Mouse (Mus musculus) left cerebral cortex, postnatal 14 days (tissue): ENCODE results near the gene Cox7a2l. TPM values are rescaled to one million over a fixed set of nuclear protein-coding genes. Genes with fewer than 3 reads are reported as not detected.

Experiments
- DNase-seq, 2 experiments: peaks; one replicate each; pipeline ENCODE4 v3.0.0; 2021 to 2022; ENCODE audit warnings: low spot score in 2 of 2, mixed read lengths in 1 of 2
- intact Hi-C: fragments of 180-260 bp; cut with DNase I; formaldehyde crosslinking; loops from one replicate; pipeline ENCODE4 v1.15.1; 2025
- total RNA-seq, 2 experiments: library from RNA; stranded (reverse); gene quantifications; 2 replicates each; pipeline ENCODE4 v1.2.3; 2021

The Cox7a2l gene
- total RNA-seq, 2 experiments from 2014 or later = 172 to 178 TPM

- intact Hi-C loops = no loop called here
- DNase-seq = no peak
Measured at GRCm38 (mm10) chr17:83527651-83528381, 10.7 kb upstream of the Cox7a2l start.

- no peak for DNase-seq
- intact Hi-C loops = no loop called here
Measured at GRCm38 (mm10) chr17:83526624-83527532, 9.7 kb upstream of the Cox7a2l start.

DNA sequence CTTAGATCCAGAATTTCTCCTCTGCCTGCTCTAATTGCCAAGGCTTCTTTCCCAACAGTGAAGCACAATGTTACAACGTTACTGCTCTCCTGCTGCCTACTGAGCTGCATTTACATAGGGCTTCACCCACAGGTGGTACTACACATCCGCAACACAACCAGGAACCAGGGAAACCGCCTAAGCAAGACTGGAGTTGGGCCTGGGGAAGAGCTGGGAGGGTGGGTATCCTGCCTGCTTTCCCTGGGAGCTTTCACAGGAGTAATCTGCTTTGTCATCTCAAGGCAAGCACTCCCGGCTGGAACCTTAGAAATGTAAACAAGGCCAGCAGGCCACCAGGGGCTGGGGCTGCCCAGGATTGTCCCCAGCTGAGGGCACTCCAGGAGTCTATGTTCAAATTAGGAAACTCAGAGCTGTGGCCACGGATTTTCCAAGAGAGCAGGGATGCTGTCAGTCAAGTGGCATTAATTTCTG, 9.0 kb upstream of the Cox7a2l start:
- no peak for DNase-seq
- intact Hi-C loops = no loop called here

- intact Hi-C loops = no loop called here
- DNase-seq = no peak
Measured at GRCm38 (mm10) chr17:83525596-83525995, 8.5 kb upstream of the Cox7a2l start.

GRCm38 (mm10) chr17:83524753-83525152, 7.6 kb upstream of the Cox7a2l start:
- intact Hi-C loops = no loop called here
- no peak for DNase-seq

- no peak for DNase-seq
Measured at GRCm38 (mm10) chr17:83522590-83523379, 5.7 kb upstream of the Cox7a2l start.

DNA sequence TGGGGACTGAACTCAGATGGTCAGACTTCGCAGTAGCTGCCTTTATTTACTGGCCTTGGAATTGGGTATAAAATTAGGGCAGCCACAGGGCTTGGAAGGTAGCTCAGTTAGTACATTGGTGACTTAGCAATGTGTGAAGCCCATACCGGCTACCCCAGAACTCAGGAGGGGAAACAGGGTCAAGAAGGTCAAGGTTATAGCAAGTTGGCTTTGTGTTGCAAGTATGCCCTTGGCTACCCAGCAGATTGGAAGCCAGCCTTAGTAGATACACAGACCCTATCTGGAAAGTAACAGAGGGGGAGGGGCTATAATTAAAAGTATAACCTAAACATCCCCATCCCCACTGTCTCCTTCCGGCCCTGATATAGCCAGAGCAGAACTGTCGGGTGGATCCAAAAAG, 4.8 kb upstream of the Cox7a2l start:
- intact Hi-C loops = no loop called here
- no peak for DNase-seq

More at GRCm38 (mm10) chr17:83522590-83523379, 5.7 kb upstream of the Cox7a2l start:
- intact Hi-C loops = no loop called here

GRCm38 (mm10) chr17:83514213-83514701, 2.9 kb downstream of the Cox7a2l start:
- peak; percentile 91 to 94 for DNase-seq
- intact Hi-C loops = loop anchor here (10.0 kb wide), 1 partner anchor 239 kb away; no protein-coding TSS in a partner anchor

DNA sequence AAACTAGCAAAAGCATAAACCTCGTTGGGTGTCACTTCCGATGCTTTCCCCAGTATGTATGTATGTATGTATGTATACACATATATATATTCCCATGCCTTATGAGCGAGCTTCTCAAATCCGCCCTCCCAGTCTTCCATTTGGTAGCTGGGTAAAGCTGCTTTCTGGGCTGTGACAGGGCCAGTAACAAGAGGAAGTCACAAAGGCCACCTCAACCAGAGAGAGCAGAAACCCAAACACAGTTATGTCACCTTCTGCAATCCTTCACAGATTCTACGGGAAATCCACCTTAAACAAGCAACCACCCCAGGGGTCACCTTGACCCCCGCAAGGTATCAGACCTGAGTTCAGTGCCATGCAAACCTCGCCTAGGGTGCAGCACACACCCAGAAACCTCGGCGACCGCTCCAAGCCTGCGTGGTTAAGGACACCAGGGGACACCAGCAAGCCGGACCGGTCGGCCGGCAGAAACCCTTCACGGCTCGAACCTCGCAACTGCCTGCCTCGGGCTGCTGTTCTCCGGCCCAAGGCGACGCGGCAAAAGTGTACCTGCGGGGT, 3.4 kb downstream of the Cox7a2l start:
- peak in 1 of 2 experiments; percentile 19 for DNase-seq

DNA sequence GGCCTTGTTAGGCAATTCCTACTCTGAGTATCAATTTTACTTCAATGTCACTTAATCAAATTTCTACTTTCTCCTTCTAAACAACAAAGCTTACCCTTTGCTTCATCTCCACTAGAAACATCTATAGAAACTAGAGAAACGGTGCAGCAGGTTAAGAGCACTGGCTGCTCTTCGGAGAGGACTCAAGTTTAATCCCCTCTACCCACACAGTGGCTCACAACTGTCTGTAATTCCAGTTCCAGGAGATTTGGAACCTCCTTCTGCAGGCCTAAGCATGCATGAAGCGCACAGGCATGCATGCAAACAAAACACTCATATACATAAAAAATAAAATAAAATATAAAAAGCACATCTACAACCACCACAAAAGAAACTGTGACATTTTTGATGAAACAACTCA, 5.0 kb downstream of the Cox7a2l start:
- DNase-seq = no peak
- intact Hi-C loops = loop anchor here (10.0 kb wide), 1 partner anchor 237 kb away; no protein-coding TSS in a partner anchor

More for the DNA sequence above, 3.4 kb downstream of the Cox7a2l start:
- intact Hi-C loops = loop anchor here (10.0 kb wide), 1 partner anchor 239 kb away; no protein-coding TSS in a partner anchor

DNA sequence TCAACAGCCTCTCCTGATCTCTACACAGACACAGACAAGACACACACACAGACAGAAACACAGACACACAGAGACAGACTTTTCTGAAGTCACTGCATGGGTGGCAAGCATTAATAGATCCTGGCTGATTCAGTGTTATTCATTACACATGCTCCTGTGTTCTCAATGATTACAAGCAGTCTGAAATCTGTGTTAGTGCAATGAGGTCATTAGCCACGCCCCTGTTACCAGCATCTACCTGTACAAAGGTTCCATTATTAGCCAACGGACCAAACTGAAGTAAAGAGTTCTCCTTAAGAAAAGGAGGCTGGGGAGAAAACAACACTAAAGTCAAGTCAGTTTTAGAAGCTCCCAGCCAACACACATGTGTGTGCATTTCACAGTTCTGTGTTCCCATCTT, 13.4 kb downstream of the Cox7a2l start:
- no peak for DNase-seq
- intact Hi-C loops = no loop called here

- intact Hi-C loops = no loop called here
Measured at GRCm38 (mm10) chr17:83499692-83500091, 17.4 kb downstream of the Cox7a2l start.

GRCm38 (mm10) chr17:83498889-83499288, 18.2 kb downstream of the Cox7a2l start:
- intact Hi-C loops = no loop called here
- no peak for DNase-seq

More at GRCm38 (mm10) chr17:83499692-83500091, 17.4 kb downstream of the Cox7a2l start:
- no peak for DNase-seq

GRCm38 (mm10) chr17:83487762-83488161, 29.4 kb downstream of the Cox7a2l start:
- intact Hi-C loops = no loop called here

GRCm38 (mm10) chr17:83483784-83484183, 33.3 kb downstream of the Cox7a2l start:
- intact Hi-C loops = no loop called here
- DNase-seq = no peak

More at GRCm38 (mm10) chr17:83487762-83488161, 29.4 kb downstream of the Cox7a2l start:
- no peak for DNase-seq

GRCm38 (mm10) chr17:83482817-83483536, 34.2 kb downstream of the Cox7a2l start:
- intact Hi-C loops = no loop called here
- DNase-seq = no peak

GRCm38 (mm10) chr17:83481551-83481950, 35.6 kb downstream of the Cox7a2l start:
- intact Hi-C loops = no loop called here
- DNase-seq = peak in 1 of 2 experiments; percentile 23

- intact Hi-C loops = no loop called here
Measured at GRCm38 (mm10) chr17:83477089-83477488, 40.0 kb downstream of the Cox7a2l start.

More at GRCm38 (mm10) chr17:83477089-83477488, 40.0 kb downstream of the Cox7a2l start:
- no peak for DNase-seq
